Mouse (Mus musculus) gastrocnemius, postnatal 36 days (tissue): ENCODE results near the gene Hp1bp3. TPM values are rescaled to one million over a fixed set of nuclear protein-coding genes. Genes with fewer than 3 reads are reported as not detected.

Experiments
- DNase-seq, 2 experiments: peaks; one replicate each; pipeline ENCODE4 v3.0.0; 2022
- intact Hi-C: fragments of 180-260 bp; cut with DNase I; formaldehyde crosslinking; loops from one replicate; pipeline ENCODE4 v1.15.1; 2025
- total RNA-seq, 2 experiments: library from RNA; stranded (reverse); gene quantifications; 2 replicates each; pipeline ENCODE4 v1.2.3; 2021

Hp1bp3 gene
- total RNA-seq, 2 experiments from 2014 or later, result 46.7 to 52.0 TPM

DNA sequence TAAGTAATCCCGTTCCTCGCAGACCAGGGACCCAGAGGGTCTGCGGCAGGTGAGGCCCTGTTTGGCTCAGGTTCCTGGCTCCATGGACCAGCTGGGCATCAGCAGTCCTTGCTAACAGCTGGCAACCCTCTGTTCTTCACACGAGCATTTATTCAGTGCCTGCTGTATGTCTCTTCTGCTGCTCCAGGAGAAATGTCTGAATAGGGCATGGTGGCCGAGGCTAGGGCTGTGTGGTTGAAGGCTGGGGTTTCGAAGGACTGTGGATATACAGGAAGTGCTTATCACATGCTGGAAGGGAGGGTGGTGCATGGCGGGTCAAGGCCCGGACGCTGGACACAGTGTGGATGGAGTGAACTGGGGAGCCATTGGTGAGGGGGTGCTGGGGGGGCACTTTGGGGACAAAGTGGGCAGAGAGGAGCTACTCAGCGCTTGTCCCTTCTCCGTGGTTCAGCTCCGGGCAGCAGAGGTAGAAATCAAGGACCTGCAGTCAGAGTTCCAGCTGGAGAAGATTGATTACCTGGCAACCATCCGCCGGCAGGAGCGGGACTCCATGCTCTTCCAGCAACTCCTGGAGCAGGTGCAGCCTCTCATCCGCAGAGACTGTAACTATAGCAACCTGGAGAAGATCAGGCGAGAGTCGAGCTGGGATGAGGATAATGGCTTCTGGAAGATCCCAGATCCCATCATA is 77.3 kb downstream of the Hp1bp3 start:
- no peak for DNase-seq
- intact Hi-C loops, result no loop called here

DNA sequence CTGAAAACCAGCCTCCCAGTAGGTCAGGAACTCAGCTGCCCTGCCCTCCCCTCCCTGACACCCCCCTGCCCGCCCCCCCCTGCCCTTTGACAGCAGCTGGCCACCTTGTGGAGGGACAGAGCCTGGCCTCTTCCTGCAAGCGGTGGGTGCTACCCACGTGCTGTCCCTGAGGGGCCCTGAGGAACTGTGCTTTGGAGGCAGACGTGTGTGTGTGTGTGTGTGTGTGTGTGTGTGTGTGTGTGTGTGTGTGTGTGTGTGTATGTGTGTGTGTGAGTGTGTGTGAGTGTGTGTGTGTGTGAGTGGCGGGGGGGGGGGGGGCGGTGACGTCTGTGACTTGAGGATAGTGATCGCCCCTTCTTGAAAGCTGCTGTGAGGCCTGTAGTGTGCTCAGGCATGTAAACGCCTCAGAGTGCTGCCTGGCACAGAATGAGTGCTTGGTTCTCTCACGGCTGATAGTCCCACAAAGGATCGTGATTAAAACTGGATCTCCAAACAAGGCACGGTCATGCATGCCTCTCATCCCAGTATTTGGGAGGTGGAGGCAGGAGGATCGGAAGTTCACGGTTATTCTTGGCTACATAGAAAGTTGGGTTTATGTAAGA is 78.0 kb downstream of the Hp1bp3 start:
- DNase-seq, result no peak
- intact Hi-C loops, result no loop called here

Other genes starting within 250 kb of the Hp1bp3 start
- gene Eif4g3, start 223.3 kb upstream of the Hp1bp3 start, total RNA-seq, result 100 to 1,000 TPM; 103 to 115 TPM
- gene Sh2d5, start 34.1 kb downstream of the Hp1bp3 start, total RNA-seq, result under 1 TPM; 0.08 to 0.12 TPM
- not detected for gene Kif17, start 34.1 kb downstream of the Hp1bp3 start, total RNA-seq
- gene Ddost, start 88.4 kb downstream of the Hp1bp3 start, total RNA-seq, result 10 to 100 TPM; 31.3 to 31.8 TPM
- 100 to 1,000 TPM; 452 to 656 TPM for gene Pink1, start 110.0 kb downstream of the Hp1bp3 start, total RNA-seq
- under 1 TPM in 1 of 2 experiments, not detected in 1; 0.62 TPM for gene Cda, start 151.7 kb downstream of the Hp1bp3 start, total RNA-seq
- not detected for gene Fam43b, start 180.2 kb downstream of the Hp1bp3 start, total RNA-seq
- gene Mul1, start 218.4 kb downstream of the Hp1bp3 start, total RNA-seq, result 10 to 100 TPM; 34.1 to 34.9 TPM
- gene Camk2n1, start 238.0 kb downstream of the Hp1bp3 start, total RNA-seq, result 1 to 10 TPM; 3.4 to 3.9 TPM